Mouse (Mus musculus) gastrocnemius, adult 18-20 months (tissue): ENCODE data around the gene Dnaaf5. TPM values are rescaled to one million over a fixed set of nuclear protein-coding genes. Genes with fewer than 3 reads are reported as not detected.
A peak's percentile ranks its signal among the peaks of the same experiment; 100 is the strongest.

Experiments
- DNase-seq: peaks from one replicate; pipeline ENCODE4 v3.0.0; 2021; ENCODE audit warnings: low spot score
- long read RNA-seq, 2 experiments: library from polyadenylated mRNA; stranded (forward); transcript quantifications; one replicate each; pipeline ENCODE4 v2.0.0; 2021
- total RNA-seq, 2 experiments: library from RNA; stranded (reverse); gene quantifications; 2 replicates each; pipeline ENCODE4 v1.2.3; 2021

Dnaaf5 gene
- total RNA-seq = 10 to 100 TPM; 16.3 to 18.5 TPM
- long read RNA-seq, experiment 1, transcript Dnaaf5-201 (13 exons, 3,450 nt) = major isoform, 26 of 28 reads
- long read RNA-seq, experiment 1, partial matches to known transcripts = 0 of 28 reads
- long read RNA-seq, experiment 1, other reads (novel, unspliced or antisense) = 2 of 28 reads
- long read RNA-seq, experiment 2, transcript Dnaaf5-201 (13 exons, 3,450 nt) = major isoform, 33 of 35 reads
- long read RNA-seq, experiment 2, partial matches to known transcripts = 0 of 35 reads
- long read RNA-seq, experiment 2, other reads (novel, unspliced or antisense) = 2 of 35 reads

GRCm38 (mm10) chr5:139149681-139150602, at the start of gene Dnaaf5, which contains the start of gene Prkar1b:
Gene Dnaaf5 (plus strand): TSS chr5:139150223.
Gene Prkar1b (minus strand): TSS chr5:139150001.
- DNase-seq = peak; percentile 97

GRCm38 (mm10) chr5:139101783-139102182, 48.2 kb upstream of the Dnaaf5 start:
- DNase-seq = no peak

GRCm38 (mm10) chr5:139107815-139108214, 42.2 kb upstream of the Dnaaf5 start:
- DNase-seq = no peak

- no peak for DNase-seq
Observed at GRCm38 (mm10) chr5:139110140-139110855, 39.7 kb upstream of the Dnaaf5 start.

- no peak for DNase-seq
Observed at GRCm38 (mm10) chr5:139111991-139112390, 38.0 kb upstream of the Dnaaf5 start.

- DNase-seq = no peak
Observed at GRCm38 (mm10) chr5:139112418-139112817, 37.6 kb upstream of the Dnaaf5 start.

GRCm38 (mm10) chr5:139114876-139115275, 35.1 kb upstream of the Dnaaf5 start:
- no peak for DNase-seq

- DNase-seq = no peak
Observed at GRCm38 (mm10) chr5:139115507-139115906, 34.5 kb upstream of the Dnaaf5 start.

- DNase-seq = peak; percentile 12
Observed at GRCm38 (mm10) chr5:139118139-139118960, 31.7 kb upstream of the Dnaaf5 start.

GRCm38 (mm10) chr5:139118961-139119276, 31.1 kb upstream of the Dnaaf5 start:
- DNase-seq = no peak

GRCm38 (mm10) chr5:139125717-139126116, 24.3 kb upstream of the Dnaaf5 start:
- no peak for DNase-seq

GRCm38 (mm10) chr5:139128476-139129065, 21.5 kb upstream of the Dnaaf5 start:
- DNase-seq = no peak

GRCm38 (mm10) chr5:139129078-139129477, 20.9 kb upstream of the Dnaaf5 start:
- DNase-seq = no peak

GRCm38 (mm10) chr5:139129572-139130151, 20.4 kb upstream of the Dnaaf5 start:
- DNase-seq = no peak

GRCm38 (mm10) chr5:139130351-139130750, 19.7 kb upstream of the Dnaaf5 start:
- no peak for DNase-seq

GRCm38 (mm10) chr5:139134501-139134900, 15.5 kb upstream of the Dnaaf5 start:
- DNase-seq = no peak

GRCm38 (mm10) chr5:139136341-139136740, 13.7 kb upstream of the Dnaaf5 start:
- DNase-seq = no peak

GRCm38 (mm10) chr5:139137176-139137575, 12.8 kb upstream of the Dnaaf5 start:
- no peak for DNase-seq

GRCm38 (mm10) chr5:139138261-139138925, 11.6 kb upstream of the Dnaaf5 start:
- no peak for DNase-seq
